Mouse (Mus musculus): ENCODE measurements around the gene Myo10. TPM values are rescaled to one million over a fixed set of nuclear protein-coding genes. Genes with fewer than 3 reads are reported as not detected.

The Myo10 gene
- total RNA-seq, 2 experiments from 2014 or later = 52.0 to 54.3 TPM

DNA sequence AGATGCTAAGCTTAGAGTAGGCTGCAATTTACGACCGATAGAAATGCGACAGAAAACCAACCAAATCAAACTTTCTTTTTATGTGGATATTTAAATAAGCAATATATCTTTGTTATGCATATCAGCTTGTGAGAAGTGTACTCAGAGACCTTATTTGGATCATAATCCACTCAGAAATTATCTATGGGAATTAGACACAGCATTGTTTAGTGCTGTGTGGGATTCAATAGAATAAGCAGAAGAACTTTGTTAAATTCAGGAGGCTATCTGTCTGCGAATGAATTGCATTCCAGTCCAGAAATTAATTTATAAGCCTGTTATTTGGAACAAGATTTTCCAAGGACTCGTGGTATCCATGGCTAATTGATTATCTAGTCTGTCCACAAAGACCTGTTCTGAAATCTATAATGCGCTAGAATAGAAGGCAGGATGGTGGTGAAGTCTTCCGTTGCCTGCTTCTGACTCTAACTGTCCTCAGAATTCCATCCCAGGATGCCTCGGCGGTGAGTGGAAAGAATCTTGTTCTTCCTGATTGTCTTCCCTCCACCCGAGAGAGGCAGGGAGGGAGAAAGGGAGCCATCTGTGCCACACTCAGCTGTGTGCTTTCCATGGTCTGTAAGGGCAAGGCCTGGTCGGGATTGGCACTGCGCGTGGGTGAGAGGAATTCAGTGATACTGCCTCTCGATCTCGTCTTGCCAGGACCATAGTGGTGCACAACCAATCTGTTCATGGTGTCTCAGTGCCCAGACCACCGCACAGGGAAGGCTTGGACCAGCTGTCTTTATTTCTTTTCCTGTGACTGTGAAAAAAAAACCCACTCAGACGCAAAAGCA, 52.0 kb downstream of the Myo10 start:
- no peak for TF ChIP-seq CTCF (conservative IDR thresholded peaks at IDR 0.05)
- H3K27ac ChIP-seq = no peak overlapping the region

GRCm38 (mm10) chr15:25674932-25675250, 52.6 kb downstream of the Myo10 start:
- no peak for DNase-seq (ENCODE audit: low spot score in 2 of 2)
- Histone ChIP-seq H3K4me3 (no peak overlapping the region), H3K27ac (no peak overlapping the region)
- TF ChIP-seq CTCF (conservative IDR thresholded peaks at IDR 0.05) = no peak

More for the DNA sequence above, 52.0 kb downstream of the Myo10 start:
- no peak overlapping the region for H3K4me3 ChIP-seq
- DNase-seq (ENCODE audit: low spot score in 2 of 2) = no peak

DNA sequence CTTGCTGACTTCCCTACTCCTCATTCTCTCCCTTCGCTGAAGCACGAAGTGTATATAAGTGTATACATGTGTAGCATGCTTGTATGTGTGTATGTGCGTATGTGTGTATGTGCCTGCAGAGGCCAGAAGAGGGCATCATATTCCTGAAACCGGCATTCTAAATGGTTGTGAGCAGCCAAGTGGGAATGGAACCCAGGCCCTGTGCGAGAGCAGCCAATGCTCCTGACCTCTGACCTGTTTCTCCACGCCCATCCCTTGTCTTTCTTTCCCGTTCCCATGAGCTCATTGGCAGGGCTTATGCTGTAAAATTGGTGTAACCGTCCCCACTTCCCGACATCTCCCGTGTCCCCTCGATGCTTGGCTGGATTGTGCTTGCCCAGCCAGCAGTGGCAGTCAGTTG, 53.0 kb downstream of the Myo10 start:
- H3K4me3 ChIP-seq = no peak overlapping the region
- no peak overlapping the region for H3K27ac ChIP-seq
- TF ChIP-seq CTCF (conservative IDR thresholded peaks at IDR 0.05) = no peak
- DNase-seq (ENCODE audit: low spot score in 2 of 2) = no peak

DNA sequence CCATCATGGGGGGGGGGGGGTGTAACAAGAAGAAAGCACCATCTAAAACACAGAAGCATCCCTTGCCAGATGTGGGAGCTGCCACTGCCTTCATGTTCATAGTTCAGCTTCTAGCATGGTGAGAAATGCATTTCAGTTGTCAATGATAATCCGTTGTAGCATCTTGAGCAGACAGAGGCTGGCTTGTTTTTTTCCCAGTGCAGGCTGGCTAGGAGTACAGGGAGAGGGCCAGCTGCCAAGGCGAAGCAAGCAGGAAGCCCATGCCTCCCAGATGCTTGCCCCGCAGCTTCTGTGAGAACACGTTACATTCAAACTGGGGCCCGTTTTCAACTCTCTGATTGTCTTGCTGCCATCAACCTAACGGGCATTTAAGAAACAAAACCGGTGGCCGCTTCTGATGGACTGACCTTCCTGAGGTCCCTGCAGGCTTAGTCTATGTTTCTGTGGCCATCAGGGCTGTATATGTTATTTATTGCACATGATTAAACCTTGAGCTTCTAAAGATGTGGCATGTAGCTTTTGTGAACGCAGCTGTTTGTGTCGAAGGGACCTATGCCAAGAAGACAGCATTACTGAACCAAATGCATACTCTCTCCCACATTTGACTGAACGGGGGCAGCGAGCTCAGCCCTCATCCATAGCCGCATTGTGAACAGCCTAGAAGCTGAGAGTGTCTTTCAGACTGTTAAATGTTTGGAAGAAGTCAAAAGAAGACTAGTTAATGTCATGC, 53.9 kb downstream of the Myo10 start:
- TF ChIP-seq CTCF (conservative IDR thresholded peaks at IDR 0.05) = no peak
- Histone ChIP-seq H3K4me3 (no peak overlapping the region), H3K27ac (no peak overlapping the region)
- peak in 1 of 2 experiments; percentile 23 for DNase-seq (ENCODE audit: low spot score in 2 of 2)

GRCm38 (mm10) chr15:25679081-25679480, 56.8 kb downstream of the Myo10 start:
- DNase-seq (ENCODE audit: low spot score in 2 of 2) = no peak
- TF ChIP-seq CTCF (conservative IDR thresholded peaks at IDR 0.05) = no peak
- Histone ChIP-seq H3K4me3 (no peak overlapping the region), H3K27ac (no peak overlapping the region)

- DNase-seq (ENCODE audit: low spot score in 2 of 2) = no peak
- H3K27ac ChIP-seq = no peak overlapping the region
- no peak for TF ChIP-seq CTCF (conservative IDR thresholded peaks at IDR 0.05)
Measured at GRCm38 (mm10) chr15:25679616-25680015, 57.3 kb downstream of the Myo10 start.

DNA sequence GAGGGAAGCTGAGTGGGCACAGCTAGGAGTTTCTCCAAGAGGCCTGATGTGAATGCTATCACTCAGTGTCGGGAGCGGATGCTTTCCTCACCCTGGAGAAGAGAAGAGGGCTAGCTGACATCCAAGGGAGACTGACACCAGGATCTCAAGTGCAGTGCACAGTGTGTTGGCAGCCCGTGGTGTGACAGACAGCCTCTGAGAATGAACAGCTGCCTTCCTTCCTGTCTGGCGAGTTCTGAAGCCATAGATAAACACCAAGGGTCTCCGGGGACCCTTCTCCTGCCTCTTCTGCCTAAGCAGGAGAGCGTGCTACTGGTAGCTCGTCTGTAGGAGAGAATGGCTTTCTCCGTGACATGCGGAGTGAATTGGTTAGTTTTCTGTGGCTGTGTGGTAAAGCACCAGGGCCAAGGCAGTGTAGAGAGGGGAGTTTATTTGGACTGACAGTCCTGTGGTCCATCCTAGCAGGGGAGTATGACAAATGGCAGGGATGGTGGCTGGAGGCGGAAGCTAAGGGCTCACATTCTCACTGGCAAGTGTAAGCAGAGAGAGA, 58.0 kb downstream of the Myo10 start:
- Histone ChIP-seq H3K27ac (no peak overlapping the region), H3K4me3 (no peak overlapping the region)
- no peak for DNase-seq (ENCODE audit: low spot score in 2 of 2)
- TF ChIP-seq CTCF (conservative IDR thresholded peaks at IDR 0.05) = no peak

More at GRCm38 (mm10) chr15:25679616-25680015, 57.3 kb downstream of the Myo10 start:
- no peak overlapping the region for H3K4me3 ChIP-seq

DNA sequence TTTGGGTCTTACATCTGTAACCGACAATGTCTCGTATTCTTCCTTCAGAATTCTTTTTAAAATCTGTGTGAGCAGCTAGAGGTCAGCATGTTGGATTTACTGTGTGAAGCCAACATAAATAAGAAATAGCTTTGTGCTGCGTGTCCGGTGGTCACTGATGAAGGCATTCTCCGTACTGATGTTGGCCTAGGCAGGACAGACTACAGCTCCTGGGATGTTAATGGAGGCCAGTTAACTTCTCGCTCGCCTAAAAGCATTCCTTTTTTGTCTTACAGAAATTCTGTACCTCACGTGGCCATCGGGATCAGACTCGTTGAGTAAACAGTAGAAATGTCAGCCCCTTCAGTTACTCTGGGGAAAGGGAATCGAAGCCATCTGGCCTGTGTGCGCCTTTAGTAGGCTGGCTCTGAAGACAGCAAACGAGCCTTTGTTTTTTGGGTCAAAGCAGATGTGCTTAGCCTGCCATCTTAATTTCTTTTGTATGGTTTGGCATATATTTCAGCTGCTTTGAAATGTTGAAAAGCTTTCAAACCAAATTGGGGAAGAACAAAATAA, 60.7 kb downstream of the Myo10 start:
- no peak for DNase-seq (ENCODE audit: low spot score in 2 of 2)
- no peak for TF ChIP-seq CTCF (conservative IDR thresholded peaks at IDR 0.05)
- Histone ChIP-seq H3K4me3 (no peak overlapping the region), H3K27ac (no peak overlapping the region)

DNA sequence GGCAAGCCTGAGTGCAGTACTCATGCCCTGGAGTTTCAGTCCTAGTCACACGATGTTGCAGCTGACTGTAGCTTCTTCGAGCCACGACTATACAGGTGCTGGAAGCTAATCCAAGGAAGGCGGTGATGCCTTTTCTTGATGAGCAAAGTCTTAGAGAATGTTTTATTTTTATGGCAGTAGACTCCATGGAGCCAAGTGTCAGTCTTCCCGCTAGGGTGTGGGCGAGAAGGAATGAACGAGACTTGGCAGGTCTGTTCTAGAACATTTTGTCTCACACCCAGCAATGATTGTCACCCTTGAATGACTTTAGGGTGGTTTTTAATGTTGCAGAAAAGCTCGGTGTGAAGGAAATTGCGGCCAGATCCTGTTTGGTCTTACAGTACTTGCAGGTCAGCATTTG, 62.9 kb downstream of the Myo10 start:
- H3K27ac ChIP-seq = no peak overlapping the region
- no peak overlapping the region for H3K4me3 ChIP-seq
- TF ChIP-seq CTCF (conservative IDR thresholded peaks at IDR 0.05) = no peak
- no peak for DNase-seq (ENCODE audit: low spot score in 2 of 2)

- no peak for TF ChIP-seq CTCF (conservative IDR thresholded peaks at IDR 0.05)
- no peak overlapping the region for H3K4me3 ChIP-seq
- DNase-seq (ENCODE audit: low spot score in 2 of 2) = no peak
- H3K27ac ChIP-seq = no peak overlapping the region
Measured at GRCm38 (mm10) chr15:25688424-25689283, 66.3 kb downstream of the Myo10 start.

DNA sequence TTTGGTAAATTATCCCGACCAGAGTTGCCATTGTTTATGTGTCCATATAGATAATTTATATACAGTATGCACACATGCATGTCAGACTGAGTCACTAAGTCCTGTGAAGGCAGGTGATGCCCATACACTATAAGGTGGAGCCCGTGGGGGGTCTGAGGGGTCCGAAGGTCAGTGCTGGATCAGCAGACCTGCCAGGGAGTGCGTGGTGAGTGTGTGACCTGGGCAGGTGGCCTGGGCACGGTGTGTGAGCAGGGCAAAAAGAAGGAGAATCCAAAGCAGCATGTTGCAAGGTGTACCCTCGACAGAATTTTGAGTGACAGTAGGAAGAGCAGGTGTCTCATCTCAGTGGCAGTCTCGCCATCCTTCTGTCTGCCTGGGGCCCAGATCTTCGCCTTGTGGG, 67.2 kb downstream of the Myo10 start:
- no peak for TF ChIP-seq CTCF (conservative IDR thresholded peaks at IDR 0.05)
- no peak overlapping the region for H3K4me3 ChIP-seq
- no peak overlapping the region for H3K27ac ChIP-seq
- no peak for DNase-seq (ENCODE audit: low spot score in 2 of 2)

GRCm38 (mm10) chr15:25690066-25690745, 67.9 kb downstream of the Myo10 start:
- Histone ChIP-seq H3K4me3 (no peak overlapping the region), H3K27ac (no peak overlapping the region)
- DNase-seq (ENCODE audit: low spot score in 2 of 2) = no peak
- peak; percentile 34 for TF ChIP-seq CTCF (conservative IDR thresholded peaks at IDR 0.05)
